Mouse (Mus musculus) forelimb bud, embryonic 11.5 days (tissue): Measurements from ENCODE around the gene Kank2.

ENCODE experiments used
- DNase-seq: peaks from one replicate; pipeline ENCODE4 v3.0.0-alpha.2; 2012; ENCODE audit warnings: low read depth, low spot score

Kank2 gene

DNA sequence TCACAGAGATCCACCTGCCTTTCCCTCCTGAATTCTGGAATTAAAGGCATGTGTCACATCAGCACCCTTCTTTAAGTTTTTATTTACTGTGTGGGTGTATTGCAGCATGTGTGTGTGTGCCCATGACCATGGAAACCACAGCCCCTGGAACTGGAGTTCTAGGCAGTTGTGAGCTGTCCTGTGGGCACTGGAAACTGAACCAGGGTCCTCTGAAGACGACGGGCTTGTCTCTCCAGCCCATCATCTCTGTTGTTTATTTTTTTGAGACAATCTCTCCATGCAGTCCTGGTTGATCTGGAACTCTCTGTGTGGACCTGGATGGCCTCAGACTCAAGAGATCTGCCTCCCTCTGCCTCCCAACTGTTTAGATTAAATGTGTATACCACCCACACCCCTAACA lies 81.5 kb downstream of the Kank2 start:
- no peak for DNase-seq
